Mouse (Mus musculus): ENCODE results near the gene Urm1. TPM values are rescaled to one million over a fixed set of nuclear protein-coding genes. Genes with fewer than 3 reads are reported as not detected.

Gene Urm1
- polyA plus RNA-seq (2012) = 40.5 and 77.1 TPM in 2 replicates

- no peak for TF ChIP-seq GATA1 (IDR thresholded peaks at IDR 0.05; ENCODE audit: low read length)
These were observed at the start of gene Urm1 for GRCm38 (mm10) chr2:29820025-29820817. TSS of gene Urm1 (plus strand) at chr2:29820075.

GRCm38 (mm10) chr2:29770162-29770561 lies 49.7 kb upstream of the Urm1 start:
- TF ChIP-seq GATA1 (IDR thresholded peaks at IDR 0.05; ENCODE audit: low read length) = no peak

GRCm38 (mm10) chr2:29771611-29772461 lies 48.0 kb upstream of the Urm1 start:
- no peak for TF ChIP-seq GATA1 (IDR thresholded peaks at IDR 0.05; ENCODE audit: low read length)

- TF ChIP-seq GATA1 (IDR thresholded peaks at IDR 0.05; ENCODE audit: low read length) = no peak
These were observed 46.6 kb upstream of the Urm1 start for GRCm38 (mm10) chr2:29773323-29773722.

GRCm38 (mm10) chr2:29784290-29784689 lies 35.6 kb upstream of the Urm1 start:
- TF ChIP-seq GATA1 (IDR thresholded peaks at IDR 0.05; ENCODE audit: low read length) = no peak

GRCm38 (mm10) chr2:29787104-29787917 lies 32.6 kb upstream of the Urm1 start, which contains the start of gene Coq4:
TSS of gene Coq4 (plus strand) at chr2:29787493.
- TF ChIP-seq GATA1 (IDR thresholded peaks at IDR 0.05; ENCODE audit: low read length) = no peak

- no peak for TF ChIP-seq GATA1 (IDR thresholded peaks at IDR 0.05; ENCODE audit: low read length)
These were observed 31.8 kb upstream of the Urm1 start, which contains the start of gene Trub2 for GRCm38 (mm10) chr2:29787937-29788681. TSS of gene Trub2 (minus strand) at chr2:29788502.

GRCm38 (mm10) chr2:29792772-29793487 lies 26.9 kb upstream of the Urm1 start:
- TF ChIP-seq GATA1 (IDR thresholded peaks at IDR 0.05; ENCODE audit: low read length) = no peak

GRCm38 (mm10) chr2:29802075-29802826 lies 17.6 kb upstream of the Urm1 start, which contains the start of gene Slc27a4:
TSS of gene Slc27a4 (plus strand) at chr2:29802634.
- TF ChIP-seq GATA1 (IDR thresholded peaks at IDR 0.05; ENCODE audit: low read length) = no peak

GRCm38 (mm10) chr2:29802827-29803201 lies 17.1 kb upstream of the Urm1 start:
- TF ChIP-seq GATA1 (IDR thresholded peaks at IDR 0.05; ENCODE audit: low read length) = no peak

GRCm38 (mm10) chr2:29803400-29803831 lies 16.5 kb upstream of the Urm1 start:
- no peak for TF ChIP-seq GATA1 (IDR thresholded peaks at IDR 0.05; ENCODE audit: low read length)

GRCm38 (mm10) chr2:29815678-29816371 lies 4.0 kb upstream of the Urm1 start:
- no peak for TF ChIP-seq GATA1 (IDR thresholded peaks at IDR 0.05; ENCODE audit: low read length)

Measured in G1E-ER4 (cell line).